Mouse (Mus musculus): Measurements from ENCODE around the gene Nova2. TPM values are rescaled to one million over a fixed set of nuclear protein-coding genes. Genes with fewer than 3 reads are reported as not detected.

Gene Nova2
- polyA plus RNA-seq, 1 experiment from 2014 or later, result 17.3 TPM

GRCm38 (mm10) chr7:19007026-19007977 lies 81.6 kb downstream of the Nova2 start:
- peaks cover 44% of the 10 kb centered on the region for H3K4me1 ChIP-seq (replicated peaks; ENCODE audit: control insufficient read depth, insufficient read depth, low read length)
- no peak overlapping the region for H3K27ac ChIP-seq (ENCODE audit: low read length)
- WGBS, result 80% methylated on average over 13 of the region's 13 CpGs
- peaks cover 9% of the 10 kb centered on the region for H3K36me3 ChIP-seq (ENCODE audit: control insufficient read depth, insufficient read depth)
- ATAC-seq, result no peak
- no peak overlapping the region for H3K9ac ChIP-seq (replicated peaks; ENCODE audit: low read depth, low read length)
- H3K4me2 ChIP-seq (ENCODE audit: low read length), result no peak overlapping the region
- no peaks in the 10 kb centered on the region for H3K9me3 ChIP-seq (ENCODE audit: control insufficient read depth, low read length)
- no peak overlapping the region for H3K4me3 ChIP-seq (replicated peaks; ENCODE audit: low read length)
- H3K27me3 ChIP-seq (replicated peaks; ENCODE audit: control insufficient read depth, insufficient read depth, low read length), result no peaks in the 10 kb centered on the region

GRCm38 (mm10) chr7:19010581-19010980 lies 84.9 kb downstream of the Nova2 start:
- 88% methylated on average over 7 of the region's 7 CpGs for WGBS
- Histone ChIP-seq H3K36me3 (ENCODE audit: control insufficient read depth, insufficient read depth) (peaks cover 8% of the 10 kb centered on the region), H3K9me3 (ENCODE audit: control insufficient read depth, low read length) (no peaks in the 10 kb centered on the region), H3K9ac (replicated peaks; ENCODE audit: low read depth, low read length) (no peak overlapping the region), H3K27me3 (replicated peaks; ENCODE audit: control insufficient read depth, insufficient read depth, low read length) (no peaks in the 10 kb centered on the region), H3K27ac (ENCODE audit: low read length) (no peak overlapping the region), H3K4me3 (replicated peaks; ENCODE audit: low read length) (no peak overlapping the region), H3K4me1 (replicated peaks; ENCODE audit: control insufficient read depth, insufficient read depth, low read length) (peaks cover 23% of the 10 kb centered on the region), H3K4me2 (ENCODE audit: low read length) (no peak overlapping the region)
- no peak for ATAC-seq

GRCm38 (mm10) chr7:19012025-19012621 lies 86.4 kb downstream of the Nova2 start:
- Histone ChIP-seq H3K9me3 (ENCODE audit: control insufficient read depth, low read length) (no peaks in the 10 kb centered on the region), H3K4me1 (replicated peaks; ENCODE audit: control insufficient read depth, insufficient read depth, low read length) (peaks cover 8% of the 10 kb centered on the region), H3K27me3 (replicated peaks; ENCODE audit: control insufficient read depth, insufficient read depth, low read length) (no peaks in the 10 kb centered on the region), H3K36me3 (ENCODE audit: control insufficient read depth, insufficient read depth) (no peaks in the 10 kb centered on the region), H3K4me2 (ENCODE audit: low read length) (peak overlapping the region; percentile 52), H3K27ac (ENCODE audit: low read length) (no peak overlapping the region), H3K4me3 (replicated peaks; ENCODE audit: low read length) (peak overlapping the region; percentile 25), H3K9ac (replicated peaks; ENCODE audit: low read depth, low read length) (peak overlapping the region; percentile 50)
- WGBS, result 4% methylated on average over 29 of the region's 31 CpGs
- no peak for ATAC-seq

- no peaks in the 10 kb centered on the region for H3K36me3 ChIP-seq (ENCODE audit: control insufficient read depth, insufficient read depth)
- no peak for ATAC-seq
- no peak overlapping the region for H3K9ac ChIP-seq (replicated peaks; ENCODE audit: low read depth, low read length)
- no peak overlapping the region for H3K27ac ChIP-seq (ENCODE audit: low read length)
- H3K9me3 ChIP-seq (ENCODE audit: control insufficient read depth, low read length), result no peaks in the 10 kb centered on the region
- peaks cover 7% of the 10 kb centered on the region; the same call in 1 of the 2 replicates for H3K4me1 ChIP-seq (replicated peaks; ENCODE audit: control insufficient read depth, insufficient read depth, low read length)
- H3K27me3 ChIP-seq (replicated peaks; ENCODE audit: control insufficient read depth, insufficient read depth, low read length), result no peaks in the 10 kb centered on the region
- WGBS, result 61% methylated on average over 2 of the region's 2 CpGs
- no peak overlapping the region for H3K4me2 ChIP-seq (ENCODE audit: low read length)
- no peak overlapping the region for H3K4me3 ChIP-seq (replicated peaks; ENCODE audit: low read length)
These were observed 87.2 kb downstream of the Nova2 start for GRCm38 (mm10) chr7:19012882-19013281.

- H3K27me3 ChIP-seq (replicated peaks; ENCODE audit: control insufficient read depth, insufficient read depth, low read length), result 0 out of 2 replicates have a peak, but pooled peaks cover 2% of the 10 kb centered on the region
- no peak for ATAC-seq
- no peaks in the 10 kb centered on the region for H3K9me3 ChIP-seq (ENCODE audit: control insufficient read depth, low read length)
- WGBS, result 72% methylated on average over 15 of the region's 15 CpGs
- no peak overlapping the region for H3K4me3 ChIP-seq (replicated peaks; ENCODE audit: low read length)
- H3K4me2 ChIP-seq (ENCODE audit: low read length), result no peak overlapping the region
- H3K36me3 ChIP-seq (ENCODE audit: control insufficient read depth, insufficient read depth), result no peaks in the 10 kb centered on the region
- H3K4me1 ChIP-seq (replicated peaks; ENCODE audit: control insufficient read depth, insufficient read depth, low read length), result peaks cover 7% of the 10 kb centered on the region; the same call in 1 of the 2 replicates
- H3K27ac ChIP-seq (ENCODE audit: low read length), result no peak overlapping the region
- H3K9ac ChIP-seq (replicated peaks; ENCODE audit: low read depth, low read length), result no peak overlapping the region
These were observed 88.8 kb downstream of the Nova2 start for GRCm38 (mm10) chr7:19014452-19014851.

Other genes starting within 250 kb of the Nova2 start
- gene Psg20, start 239.7 kb upstream of the Nova2 start, polyA plus RNA-seq (2015; fragmentation: Nextera tagmentation; extraction: Ambion mirVana), result not detected in 2 replicates
- not detected in 2 replicates for gene Psg22, start 207.8 kb upstream of the Nova2 start, polyA plus RNA-seq (2015; fragmentation: Nextera tagmentation; extraction: Ambion mirVana)
- not detected in 2 replicates for gene Psg19, start 127.4 kb upstream of the Nova2 start, polyA plus RNA-seq (2015; fragmentation: Nextera tagmentation; extraction: Ambion mirVana)
- not detected in 2 replicates for gene Psg17, start 104.3 kb upstream of the Nova2 start, polyA plus RNA-seq (2015; fragmentation: Nextera tagmentation; extraction: Ambion mirVana)
- gene Mill2, start 85.9 kb upstream of the Nova2 start, polyA plus RNA-seq (2015; fragmentation: Nextera tagmentation; extraction: Ambion mirVana), result 0.30 and 0.46 TPM in 2 replicates
- 26.3 and 26.7 TPM in 2 replicates for gene Pglyrp1, start 54.6 kb upstream of the Nova2 start, polyA plus RNA-seq (2015; fragmentation: Nextera tagmentation; extraction: Ambion mirVana)
- gene Ccdc61, start 15.5 kb upstream of the Nova2 start, polyA plus RNA-seq (2015; fragmentation: Nextera tagmentation; extraction: Ambion mirVana), result 23.9 and 24.0 TPM in 2 replicates
- 0.46 and 0.91 TPM in 2 replicates for gene Nanos2, start 61.5 kb downstream of the Nova2 start, polyA plus RNA-seq (2015; fragmentation: Nextera tagmentation; extraction: Ambion mirVana)
- 3.1 and 3.6 TPM in 2 replicates for gene Mypop, start 65.4 kb downstream of the Nova2 start, polyA plus RNA-seq (2015; fragmentation: Nextera tagmentation; extraction: Ambion mirVana)
- 28.0 and 30.4 TPM in 2 replicates for gene Irf2bp1, start 78.2 kb downstream of the Nova2 start, polyA plus RNA-seq (2015; fragmentation: Nextera tagmentation; extraction: Ambion mirVana)
- not detected in 2 replicates for gene Foxa3, start 97.7 kb downstream of the Nova2 start, polyA plus RNA-seq (2015; fragmentation: Nextera tagmentation; extraction: Ambion mirVana)
- 34.4 and 34.7 TPM in 2 replicates for gene Sympk, start 98.5 kb downstream of the Nova2 start, polyA plus RNA-seq (2015; fragmentation: Nextera tagmentation; extraction: Ambion mirVana)
- gene Rsph6a, start 128.8 kb downstream of the Nova2 start, polyA plus RNA-seq (2015; fragmentation: Nextera tagmentation; extraction: Ambion mirVana), result 0.09 TPM in 1 of 2 replicates, not detected in the other
- gene Dmwd, start 150.3 kb downstream of the Nova2 start, polyA plus RNA-seq (2015; fragmentation: Nextera tagmentation; extraction: Ambion mirVana), result 28.1 and 29.7 TPM in 2 replicates
- gene Dmpk, start 158.0 kb downstream of the Nova2 start, polyA plus RNA-seq (2015; fragmentation: Nextera tagmentation; extraction: Ambion mirVana), result 5.6 and 10.1 TPM in 2 replicates
- gene Six5, start 168.7 kb downstream of the Nova2 start, polyA plus RNA-seq (2015; fragmentation: Nextera tagmentation; extraction: Ambion mirVana), result 1.7 and 2.1 TPM in 2 replicates
- gene Gm4969, start 192.5 kb downstream of the Nova2 start, polyA plus RNA-seq (2015; fragmentation: Nextera tagmentation; extraction: Ambion mirVana), result 3.9 and 4.9 TPM in 2 replicates
- 25.4 and 28.3 TPM in 2 replicates for gene Fbxo46, start 194.0 kb downstream of the Nova2 start, polyA plus RNA-seq (2015; fragmentation: Nextera tagmentation; extraction: Ambion mirVana)
- gene Qpctl, start 223.4 kb downstream of the Nova2 start, polyA plus RNA-seq (2015; fragmentation: Nextera tagmentation; extraction: Ambion mirVana), result 17.1 and 22.4 TPM in 2 replicates
- gene Snrpd2, start 223.8 kb downstream of the Nova2 start, polyA plus RNA-seq (2015; fragmentation: Nextera tagmentation; extraction: Ambion mirVana), result 116 and 118 TPM in 2 replicates
- gene Gipr, start 240.2 kb downstream of the Nova2 start, polyA plus RNA-seq (2015; fragmentation: Nextera tagmentation; extraction: Ambion mirVana), result 21.8 and 32.1 TPM in 2 replicates